Mouse (Mus musculus) erythroblast, embryonic 14.5 days (primary cell): ENCODE data around the gene Rexo4. TPM values are rescaled to one million over a fixed set of nuclear protein-coding genes. Genes with fewer than 3 reads are reported as not detected.
A peak's percentile ranks its signal among the peaks of the same experiment; 100 is the strongest.

Source experiments
- H3K27me3 ChIP-seq: 2 replicates; pipeline ENCODE4 v1.6.1; 2012; ENCODE audit warnings: inconsistent platforms; ENCODE audit not compliant: control insufficient read depth
- H3K36me3 ChIP-seq: 2 replicates; pipeline ENCODE4 v1.6.1; 2012; ENCODE audit warnings: mild to moderate bottlenecking, inconsistent platforms; ENCODE audit not compliant: control insufficient read depth
- H3K4me1 ChIP-seq: 2 replicates; pipeline ENCODE4 v1.6.1; 2012; ENCODE audit warnings: inconsistent platforms; ENCODE audit not compliant: control insufficient read depth
- H3K4me3 ChIP-seq: replicated peaks from 2 replicates; pipeline ENCODE3; 2012; ENCODE audit warnings: moderate library complexity, mild to moderate bottlenecking, inconsistent platforms
- H3K9me3 ChIP-seq: 2 replicates; pipeline ENCODE4 v1.6.1; 2012; ENCODE audit warnings: low read length, inconsistent platforms, mixed read lengths; ENCODE audit not compliant: control insufficient read depth
- GATA1 ChIP-seq: IDR thresholded peaks from 2 replicates; pipeline ENCODE4 v1.6.1; 2012; ENCODE audit warnings: low read length, inconsistent platforms, mixed read lengths
- TAL1 ChIP-seq: IDR thresholded peaks from 3 replicates; pipeline ENCODE4 v1.6.1; 2012; ENCODE audit warnings: low read length, inconsistent platforms, mixed read lengths
- polyA plus RNA-seq: library from polyadenylated mRNA; stranded (reverse); fragments of >175 nt; gene quantifications from 2 replicates; pipeline ENCODE4 v1.2.3, GENCODE M21; 2012

The Rexo4 gene
- polyA plus RNA-seq, 1 experiment: 2.7 TPM

DNA sequence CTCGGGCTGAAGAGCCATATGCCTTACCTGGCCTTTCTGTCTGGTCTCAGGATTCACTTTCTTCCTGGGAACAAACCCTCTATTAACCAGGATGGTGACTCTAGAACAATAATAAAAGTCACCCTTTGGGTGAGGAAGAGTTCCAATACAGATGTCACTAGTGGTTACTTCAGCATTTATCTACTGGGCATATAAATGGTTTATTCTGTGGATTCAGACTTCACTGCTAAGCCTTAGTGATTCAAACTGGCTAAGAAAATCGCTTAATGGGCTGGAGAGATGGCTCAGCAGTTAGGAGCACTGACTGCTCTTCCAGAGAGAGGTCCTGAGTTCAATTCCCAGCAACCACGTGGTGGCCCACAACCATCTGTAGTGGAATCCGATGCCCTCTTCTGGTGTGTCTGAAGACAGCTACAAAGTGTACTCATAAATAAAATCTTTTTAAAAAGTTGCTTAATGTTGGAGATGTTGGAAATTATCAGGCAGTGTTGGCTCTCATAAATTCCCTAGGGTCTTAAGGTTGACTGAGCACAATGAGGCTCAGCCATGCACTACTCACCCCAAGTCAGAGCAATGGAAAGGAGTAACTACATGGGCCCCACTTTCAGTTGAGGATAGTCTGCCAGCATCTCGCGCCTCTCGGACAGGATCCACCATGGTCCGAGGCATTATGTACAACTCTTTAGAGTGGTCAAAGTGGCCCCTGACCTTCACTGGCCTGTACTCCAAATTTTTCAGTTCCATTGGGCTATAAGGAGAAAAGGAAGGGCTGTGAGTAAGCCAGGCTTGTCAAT lies 49.8 kb downstream of the Rexo4 start:
- peaks cover 84% of the 10 kb centered on the region for H3K4me1 ChIP-seq
- peak overlapping the region; percentile 17 for H3K4me3 ChIP-seq
- peaks cover 67% of the 10 kb centered on the region for H3K36me3 ChIP-seq
- H3K27me3 ChIP-seq: no peaks in the 10 kb centered on the region
- TF ChIP-seq TAL1 (no peak), GATA1 (no peak)
- H3K9me3 ChIP-seq: no peaks in the 10 kb centered on the region

- peaks cover 65% of the 10 kb centered on the region for H3K36me3 ChIP-seq
- H3K9me3 ChIP-seq: no peaks in the 10 kb centered on the region
- H3K27me3 ChIP-seq: no peaks in the 10 kb centered on the region
- H3K4me3 ChIP-seq: peak overlapping the region; percentile 23
- TF ChIP-seq TAL1 (no peak), GATA1 (no peak)
- peaks cover 87% of the 10 kb centered on the region for H3K4me1 ChIP-seq
These were observed 50.6 kb downstream of the Rexo4 start for GRCm38 (mm10) chr2:26913416-26914147.

DNA sequence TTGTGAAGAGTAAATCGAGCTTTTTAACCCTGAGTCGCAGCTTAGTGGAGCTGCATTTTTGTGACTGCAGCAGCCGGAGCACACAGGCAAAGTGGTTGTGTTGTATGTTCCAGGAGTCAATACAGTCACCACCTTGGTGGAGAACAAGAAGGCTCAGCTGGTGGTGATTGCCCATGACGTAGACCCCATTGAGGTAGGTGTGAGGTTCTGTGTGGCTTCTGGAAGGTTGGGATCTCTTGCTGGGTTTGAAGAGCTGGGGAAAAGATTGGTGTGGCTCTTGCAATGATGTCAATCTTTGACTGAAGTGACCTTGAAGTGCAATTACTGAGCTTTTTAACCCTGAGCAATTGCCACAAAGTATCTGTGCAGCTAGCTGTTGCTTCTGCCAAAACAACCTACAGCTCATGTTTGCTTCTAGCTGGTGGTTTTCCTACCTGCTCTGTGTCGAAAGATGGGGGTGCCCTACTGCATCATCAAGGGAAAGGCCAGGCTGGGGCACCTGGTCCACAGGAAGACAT lies 51.9 kb downstream of the Rexo4 start:
- TF ChIP-seq TAL1: no peak
- TF ChIP-seq GATA1: no peak
- peak overlapping the region; percentile 83 for H3K4me3 ChIP-seq
- H3K27me3 ChIP-seq: no peaks in the 10 kb centered on the region
- no peaks in the 10 kb centered on the region for H3K9me3 ChIP-seq
- peaks cover 65% of the 10 kb centered on the region for H3K36me3 ChIP-seq
- H3K4me1 ChIP-seq: peaks cover 87% of the 10 kb centered on the region

- TF ChIP-seq TAL1 (no peak), GATA1 (no peak; the same call in 1 of the 2 replicates)
- Histone ChIP-seq H3K4me1 (peaks cover 84% of the 10 kb centered on the region), H3K27me3 (no peaks in the 10 kb centered on the region), H3K4me3 (peak overlapping the region; percentile 83), H3K36me3 (peaks cover 74% of the 10 kb centered on the region), H3K9me3 (no peaks in the 10 kb centered on the region)
These were observed 53.0 kb downstream of the Rexo4 start for GRCm38 (mm10) chr2:26910994-26911765.

DNA sequence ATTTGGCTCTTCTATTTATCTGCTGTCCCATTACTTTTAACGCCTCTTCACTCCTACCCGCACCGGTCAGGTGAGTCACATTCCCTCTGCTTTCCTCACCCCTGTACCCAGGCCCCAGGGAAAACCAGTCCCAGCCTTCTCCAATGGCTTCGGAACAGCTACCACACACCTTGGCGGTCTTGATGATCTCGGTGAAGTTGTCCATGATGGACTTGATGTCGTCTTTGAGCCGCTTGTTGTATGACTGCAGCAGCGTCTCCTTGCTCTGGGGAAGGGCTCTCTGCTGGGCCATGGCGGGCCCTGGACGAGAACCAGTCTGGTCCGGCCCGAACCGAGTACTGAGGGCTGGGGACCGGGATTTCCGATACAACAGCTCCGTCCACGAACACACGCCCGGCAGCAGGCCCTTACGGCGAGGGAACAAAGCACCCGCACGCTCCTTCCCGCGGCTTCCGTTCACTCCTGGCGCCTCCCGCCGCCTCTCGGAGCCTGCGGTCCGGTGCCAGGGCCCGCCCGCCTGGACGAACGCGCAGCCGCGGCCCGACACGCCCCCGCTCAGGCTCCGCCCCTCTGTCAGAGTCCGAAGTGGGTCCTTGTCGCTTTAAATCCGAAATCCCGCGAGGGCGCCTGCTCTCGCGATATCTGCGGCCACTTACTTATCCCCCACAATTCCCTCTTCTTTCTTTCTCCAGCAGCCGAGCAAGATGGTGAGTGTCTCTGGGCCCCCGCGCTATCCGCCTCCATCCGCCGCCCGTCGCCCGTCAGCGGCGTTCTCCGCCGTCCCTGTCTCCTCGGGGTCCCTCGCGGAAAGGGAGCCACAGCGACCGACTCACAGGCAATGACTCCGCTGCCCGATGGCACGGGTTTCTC lies 53.8 kb downstream of the Rexo4 start, which contains the start of the genes Med22 and Rpl7a:
TSS of gene Med22 (minus strand) at position 554 of the 870 bp plus-strand sequence.
TSS of gene Rpl7a (plus strand) at position 641 of the 870 bp plus-strand sequence.
- peaks cover 82% of the 10 kb centered on the region for H3K36me3 ChIP-seq

GRCm38 (mm10) chr2:26909387-26909784 lies 54.8 kb downstream of the Rexo4 start:
- H3K27me3 ChIP-seq: no peaks in the 10 kb centered on the region
- TF ChIP-seq GATA1 (no peak), TAL1 (no peak)
- H3K9me3 ChIP-seq: no peaks in the 10 kb centered on the region
- peaks cover 82% of the 10 kb centered on the region for H3K36me3 ChIP-seq
- H3K4me3 ChIP-seq: peak overlapping the region; percentile 83
- H3K4me1 ChIP-seq: peaks cover 69% of the 10 kb centered on the region

More for the DNA sequence above, 53.8 kb downstream of the Rexo4 start, which contains the start of the genes Med22 and Rpl7a:
- H3K4me1 ChIP-seq: peaks cover 77% of the 10 kb centered on the region
- no peak for TF ChIP-seq TAL1
- TF ChIP-seq GATA1: no peak
- H3K4me3 ChIP-seq: peak within 1 kb of the TSS; percentile 83
- no peaks in the 10 kb centered on the region for H3K27me3 ChIP-seq
- H3K9me3 ChIP-seq: no peaks in the 10 kb centered on the region

DNA sequence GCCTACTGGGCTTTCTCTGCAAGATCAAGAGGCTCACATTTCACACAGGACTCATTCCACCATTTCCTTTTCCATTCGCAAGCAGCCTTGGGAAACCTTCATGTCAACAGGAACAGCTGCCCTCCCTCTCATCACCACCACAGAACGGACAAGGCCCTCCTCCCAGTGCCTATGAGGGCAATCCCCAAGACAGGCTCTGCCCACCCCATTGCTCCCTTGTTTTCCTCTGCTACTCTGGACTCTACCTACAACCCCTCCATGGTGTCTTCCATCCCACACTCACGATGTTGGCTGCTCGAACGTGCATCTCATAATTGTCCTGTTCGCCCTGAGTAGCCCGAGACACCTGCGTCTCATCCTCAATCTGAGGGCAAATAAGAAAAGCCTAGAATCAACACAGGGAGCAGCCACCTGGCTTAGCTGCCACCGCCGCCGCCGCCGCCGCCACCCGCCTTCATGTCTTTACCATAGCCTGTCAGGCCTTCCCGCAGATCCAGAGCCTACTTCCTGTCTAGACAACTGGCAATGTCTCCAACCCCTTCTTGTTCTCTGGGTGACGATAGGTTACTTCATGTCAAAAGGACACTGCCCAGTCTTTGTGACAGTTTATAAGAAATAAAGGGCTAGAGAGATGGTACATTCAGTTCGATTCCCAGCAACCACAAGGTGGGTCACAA lies 55.3 kb downstream of the Rexo4 start:
- Histone ChIP-seq H3K9me3 (no peaks in the 10 kb centered on the region), H3K4me1 (peaks cover 70% of the 10 kb centered on the region), H3K36me3 (peaks cover 82% of the 10 kb centered on the region), H3K4me3 (peak overlapping the region; percentile 83), H3K27me3 (no peaks in the 10 kb centered on the region)
- TF ChIP-seq TAL1 (no peak), GATA1 (no peak)
